In genomic region chr3:151124131-151124530, GRCm38 (mm10) we compare ENCODE assay signal across 25 mouse cellular contexts.
DNase-seq lines count a peak whose midpoint lies in the region; ATAC-seq lines count a peak whose summit lies in the region.
"Had no signal": no experiment of that assay in that cellular context is flagged by ENCODE, and none has a peak within 500 bp of the region (broad histone marks: within the 10 kb centered on the region; RNA-seq: fewer than 3 reads in every experiment).

No protein-coding gene starts in this region.

- no peaks in the 10 kb centered on the region for H3K9me3 ChIP-seq in forebrain, embryonic 14.5 days (replicated peaks; ENCODE audit: control insufficient read depth, low read length)
- H3K9me3 ChIP-seq in forebrain, embryonic 16.5 days (ENCODE audit: control insufficient read depth, low read length): no peaks in the 10 kb centered on the region
- H3K9me3 ChIP-seq in limb, embryonic 13.5 days: no peaks in the 10 kb centered on the region
- H3K9me3 ChIP-seq: embryonic facial prominence, embryonic 15.5 days; heart, embryonic 13.5 days; hindbrain, embryonic 13.5 days; intestine, embryonic 15.5 days had no signal

- no peaks in the 10 kb centered on the region for H3K27me3 ChIP-seq in forebrain, embryonic 14.5 days (replicated peaks; ENCODE audit: control insufficient read depth, insufficient read depth, low read length)
- no peaks in the 10 kb centered on the region for H3K27me3 ChIP-seq in forebrain, embryonic 16.5 days (replicated peaks; ENCODE audit: control insufficient read depth, insufficient read depth, low read length)
- H3K27me3 ChIP-seq in limb, embryonic 13.5 days: no peaks in the 10 kb centered on the region
- H3K27me3 ChIP-seq: embryonic facial prominence, embryonic 15.5 days; heart, embryonic 13.5 days; hindbrain, embryonic 13.5 days; intestine, embryonic 15.5 days had no signal

- H3K27ac ChIP-seq in forebrain, embryonic 14.5 days (ENCODE audit: low read depth, low read length): no peak overlapping the region
- no peak overlapping the region for H3K27ac ChIP-seq in forebrain, embryonic 16.5 days (ENCODE audit: low read length)
- H3K27ac ChIP-seq in limb, embryonic 13.5 days: no peak overlapping the region
- H3K27ac ChIP-seq: embryonic facial prominence, embryonic 15.5 days; heart, embryonic 13.5 days; hindbrain, embryonic 13.5 days; hindbrain, postnatal 0 days; intestine, embryonic 15.5 days had no signal

- 43% methylated on average over 5 of the region's 5 CpGs for WGBS in forebrain, embryonic 14.5 days
- 42% methylated on average over 5 of the region's 5 CpGs for WGBS in forebrain, embryonic 16.5 days
- 18% methylated on average over 5 of the region's 5 CpGs for WGBS in limb, embryonic 13.5 days

- no peak overlapping the region for H3K9ac ChIP-seq in forebrain, embryonic 14.5 days (ENCODE audit: low read length)
- H3K9ac ChIP-seq in forebrain, embryonic 16.5 days (replicated peaks; ENCODE audit: low read depth, low read length): no peak overlapping the region
- no peak overlapping the region for H3K9ac ChIP-seq in limb, embryonic 13.5 days
- H3K9ac ChIP-seq: embryonic facial prominence, embryonic 15.5 days; forebrain, postnatal 0 days; heart, embryonic 13.5 days; hindbrain, embryonic 13.5 days; intestine, embryonic 15.5 days had no signal

- DNase-seq in cerebellum, postnatal 10 days: peak; percentile 64 to 68
- no peak for DNase-seq in cerebellum, adult 18-20 months
- DNase-seq in forebrain, embryonic 14.5 days (ENCODE audit: low spot score): peak; percentile 10
- peak; percentile 76 for DNase-seq in forelimb bud, embryonic 11.5 days (ENCODE audit: low read depth, low spot score)
- no peak for DNase-seq in yolk sac, embryonic 10.5 days (ENCODE audit: low spot score)
- no peak for DNase-seq in testis, postnatal 14 days (ENCODE audit: low spot score)
- DNase-seq: adrenal gland, adult 2 months; adrenal gland, postnatal 25 days; B cell, adult 2 months; cerebellum, adult 9-10 months; forebrain, postnatal 0 days; gastrocnemius, postnatal 36 days; heart, adult 11 months; heart, postnatal 4 days; kidney, adult 18-20 months had no signal

- no peak overlapping the region for H3K4me3 ChIP-seq in forebrain, embryonic 14.5 days (ENCODE audit: low read depth, low read length)
- no peak overlapping the region for H3K4me3 ChIP-seq in forebrain, embryonic 16.5 days (replicated peaks; ENCODE audit: low read length)
- H3K4me3 ChIP-seq in limb, embryonic 13.5 days: no peak overlapping the region
- H3K4me3 ChIP-seq: embryonic facial prominence, embryonic 15.5 days; erythroblast, embryonic 14.5 days; heart, embryonic 13.5 days; hindbrain, embryonic 13.5 days; intestine, embryonic 15.5 days had no signal

- H3K4me1 ChIP-seq in forebrain, embryonic 14.5 days (ENCODE audit: control insufficient read depth, insufficient read depth, low read length): no peaks in the 10 kb centered on the region
- H3K4me1 ChIP-seq in forebrain, embryonic 16.5 days (replicated peaks; ENCODE audit: control insufficient read depth, insufficient read depth, low read length): no peaks in the 10 kb centered on the region
- peaks cover 12% of the 10 kb centered on the region; the same call in 1 of the 2 replicates for H3K4me1 ChIP-seq in limb, embryonic 13.5 days
- H3K4me1 ChIP-seq: embryonic facial prominence, embryonic 15.5 days; heart, embryonic 13.5 days; hindbrain, embryonic 13.5 days; intestine, embryonic 15.5 days had no signal

- no peak for ATAC-seq in forebrain, embryonic 14.5 days
- ATAC-seq in forebrain, embryonic 16.5 days: no peak
- ATAC-seq in limb, embryonic 13.5 days (ENCODE audit: low FRiP score, low read depth): peak; percentile 48; the same call in 1 of the 2 replicates
- ATAC-seq: CD4-positive, CD25-positive, alpha-beta regulatory T cell, adult 4 months; forebrain, postnatal 0 days; hindbrain, postnatal 0 days; intestine, embryonic 15.5 days had no signal

- no peak overlapping the region for H3K4me2 ChIP-seq in forebrain, embryonic 14.5 days (ENCODE audit: low read length)
- H3K4me2 ChIP-seq in forebrain, embryonic 16.5 days (ENCODE audit: low read length): no peak overlapping the region
- H3K4me2 ChIP-seq in limb, embryonic 13.5 days (replicated peaks): no peak overlapping the region
- H3K4me2 ChIP-seq: embryonic facial prominence, embryonic 15.5 days; heart, embryonic 13.5 days; hindbrain, embryonic 13.5 days; intestine, embryonic 15.5 days had no signal

- no peaks in the 10 kb centered on the region for H3K36me3 ChIP-seq in forebrain, embryonic 14.5 days (ENCODE audit: control insufficient read depth, insufficient read depth, low read length)
- no peaks in the 10 kb centered on the region for H3K36me3 ChIP-seq in forebrain, embryonic 16.5 days (ENCODE audit: control insufficient read depth, insufficient read depth)
- no peaks in the 10 kb centered on the region for H3K36me3 ChIP-seq in limb, embryonic 13.5 days
- H3K36me3 ChIP-seq: embryonic facial prominence, embryonic 15.5 days; G1E; heart, embryonic 13.5 days; hindbrain, embryonic 13.5 days; intestine, embryonic 15.5 days had no signal

Comparison
In these comparisons a context has a peak if more than half of its experiments do, and no peak if none do; other contexts are left out.
1. DNase-seq: peak in cerebellum, postnatal 10 days (2 of 2), forebrain, embryonic 14.5 days (single experiment) and forelimb bud, embryonic 11.5 days (single experiment); none in cerebellum, adult 18-20 months (0 of 2), yolk sac, embryonic 10.5 days (single experiment) and testis, postnatal 14 days (single experiment).